Mouse (Mus musculus) heart, postnatal 25 days (tissue): ENCODE data around the gene Efnb1. TPM values are rescaled to one million over a fixed set of nuclear protein-coding genes. Genes with fewer than 3 reads are reported as not detected.

ENCODE experiments used
- DNase-seq: peaks from one replicate; pipeline ENCODE4 v3.0.0; 2022; ENCODE audit warnings: low spot score
- intact Hi-C: fragments of 180-260 bp; cut with DNase I; formaldehyde crosslinking; loops from one replicate; pipeline ENCODE4 v1.15.1; 2025
- total RNA-seq, 2 experiments: library from RNA; stranded (reverse); gene quantifications; 2 replicates each; pipeline ENCODE4 v1.2.3; 2021

The Efnb1 gene
- total RNA-seq, 2 experiments from 2014 or later, result 19.8 to 22.4 TPM

- intact Hi-C loops, result loop anchor here (5.0 kb wide), 1 partner anchor 205 kb away; no protein-coding TSS in a partner anchor
Observed at GRCm38 (mm10) chrX:99152141-99152540, 16.2 kb downstream of the Efnb1 start.

GRCm38 (mm10) chrX:99152566-99153265 is 16.8 kb downstream of the Efnb1 start:
- intact Hi-C loops, result loop anchor here (5.0 kb wide), 1 partner anchor 205 kb away; no protein-coding TSS in a partner anchor
- DNase-seq, result no peak

More at GRCm38 (mm10) chrX:99152141-99152540, 16.2 kb downstream of the Efnb1 start:
- no peak for DNase-seq

GRCm38 (mm10) chrX:99153266-99153646 is 17.3 kb downstream of the Efnb1 start:
- intact Hi-C loops, result loop anchor here (5.0 kb wide), 1 partner anchor 204 kb away; no protein-coding TSS in a partner anchor
- no peak for DNase-seq

- no peak for DNase-seq
- intact Hi-C loops, result loop anchor here (5.0 kb wide), 1 partner anchor 203 kb away; no protein-coding TSS in a partner anchor
Observed at GRCm38 (mm10) chrX:99154358-99154757, 18.4 kb downstream of the Efnb1 start.

- intact Hi-C loops, result no loop called here
- DNase-seq, result no peak
Observed at GRCm38 (mm10) chrX:99159020-99159419, 23.1 kb downstream of the Efnb1 start.

- DNase-seq, result no peak
- intact Hi-C loops, result no loop called here
Observed at GRCm38 (mm10) chrX:99164111-99164510, 28.2 kb downstream of the Efnb1 start.

GRCm38 (mm10) chrX:99164855-99165368 is 29.0 kb downstream of the Efnb1 start:
- no peak for DNase-seq
- intact Hi-C loops, result no loop called here

- DNase-seq, result no peak
- intact Hi-C loops, result no loop called here
Observed at GRCm38 (mm10) chrX:99167014-99167413, 31.1 kb downstream of the Efnb1 start.

GRCm38 (mm10) chrX:99167550-99167949 is 31.6 kb downstream of the Efnb1 start:
- no peak for DNase-seq
- intact Hi-C loops, result no loop called here

GRCm38 (mm10) chrX:99172301-99172700 is 36.4 kb downstream of the Efnb1 start:
- DNase-seq, result no peak
- intact Hi-C loops, result no loop called here

- no peak for DNase-seq
- intact Hi-C loops, result no loop called here
Observed at GRCm38 (mm10) chrX:99185081-99185596, 49.2 kb downstream of the Efnb1 start.

GRCm38 (mm10) chrX:99186497-99187435 is 50.8 kb downstream of the Efnb1 start:
- intact Hi-C loops, result no loop called here
- no peak for DNase-seq

GRCm38 (mm10) chrX:99191441-99192087 is 55.6 kb downstream of the Efnb1 start:
- no peak for DNase-seq
- intact Hi-C loops, result no loop called here

- intact Hi-C loops, result loop anchor here (5.0 kb wide), 2 partner anchors 60 to 95 kb away; partner anchors contain the start of gene Efnb1
- DNase-seq, result no peak
Observed at GRCm38 (mm10) chrX:99196910-99197309, 61.0 kb downstream of the Efnb1 start.

GRCm38 (mm10) chrX:99198532-99198931 is 62.6 kb downstream of the Efnb1 start:
- intact Hi-C loops, result loop anchor here (5.0 kb wide), 2 partner anchors 61 to 94 kb away; partner anchors contain the start of gene Efnb1
- no peak for DNase-seq

Other genes with a start within 250 kb of the Efnb1 start
- 1 to 10 TPM; 6.6 to 9.4 TPM for gene Ophn1, start 245.1 kb upstream of the Efnb1 start, total RNA-seq
- 10 to 100 TPM; 21.4 to 21.5 TPM for gene Yipf6, start 199.8 kb upstream of the Efnb1 start, total RNA-seq
- 10 to 100 TPM; 31.5 to 37.0 TPM for gene Stard8, start 132.9 kb upstream of the Efnb1 start, total RNA-seq